Mouse (Mus musculus) lung, postnatal 25 days (tissue): ENCODE measurements around the gene Svbp.

Source experiments
- DNase-seq: peaks from one replicate; pipeline ENCODE4 v3.0.0; 2022; ENCODE audit warnings: low spot score

The Svbp gene

GRCm38 (mm10) chr4:119190618-119191017 lies 4.5 kb upstream of the Svbp start:
- DNase-seq = no peak

GRCm38 (mm10) chr4:119191273-119191672 lies 3.8 kb upstream of the Svbp start:
- DNase-seq = no peak

GRCm38 (mm10) chr4:119192757-119193156 lies 2.3 kb upstream of the Svbp start:
- no peak for DNase-seq

- peak; percentile 14 for DNase-seq
Observed at GRCm38 (mm10) chr4:119195582-119196320, 645 bp downstream of the Svbp start.

- DNase-seq = no peak
Observed at GRCm38 (mm10) chr4:119198105-119198504, 3.0 kb downstream of the Svbp start.

- peak; percentile 45 for DNase-seq
Observed at GRCm38 (mm10) chr4:119204672-119205071, 9.6 kb downstream of the Svbp start.

GRCm38 (mm10) chr4:119216667-119217066 lies 21.6 kb downstream of the Svbp start:
- no peak for DNase-seq

GRCm38 (mm10) chr4:119218169-119218568 lies 23.1 kb downstream of the Svbp start, which contains the start of gene Tmem269:
TSS of gene Tmem269 (minus strand) at chr4:119218217.
- no peak for DNase-seq

- DNase-seq = peak; percentile 29
Observed at GRCm38 (mm10) chr4:119223696-119224095, 28.6 kb downstream of the Svbp start.

GRCm38 (mm10) chr4:119224534-119224933 lies 29.4 kb downstream of the Svbp start:
- DNase-seq = no peak

- DNase-seq = no peak
Observed at GRCm38 (mm10) chr4:119225719-119226118, 30.6 kb downstream of the Svbp start.

- no peak for DNase-seq
Observed at GRCm38 (mm10) chr4:119226751-119227150, 31.6 kb downstream of the Svbp start.

- DNase-seq = peak; percentile 100
Observed at GRCm38 (mm10) chr4:119232410-119233255, 37.5 kb downstream of the Svbp start, which contains the start of the genes AU022252 and P3h1. TSS of gene AU022252 (minus strand) at chr4:119232712. TSS of gene P3h1 (plus strand) at chr4:119232915.

GRCm38 (mm10) chr4:119233256-119233901 lies 38.3 kb downstream of the Svbp start:
- peak; percentile 24 for DNase-seq

GRCm38 (mm10) chr4:119234348-119234747 lies 39.2 kb downstream of the Svbp start:
- no peak for DNase-seq

GRCm38 (mm10) chr4:119238661-119239060 lies 43.6 kb downstream of the Svbp start:
- DNase-seq = no peak

GRCm38 (mm10) chr4:119239181-119239682 lies 44.1 kb downstream of the Svbp start:
- peak; percentile 63 for DNase-seq

GRCm38 (mm10) chr4:119241664-119242063 lies 46.6 kb downstream of the Svbp start:
- no peak for DNase-seq

- DNase-seq = no peak
Observed at GRCm38 (mm10) chr4:119242571-119242970, 47.5 kb downstream of the Svbp start.

- no peak for DNase-seq
Observed at GRCm38 (mm10) chr4:119244468-119245240, 49.5 kb downstream of the Svbp start.

- peak; percentile 36 for DNase-seq
Observed at GRCm38 (mm10) chr4:119245556-119245955, 50.5 kb downstream of the Svbp start.
